Mouse (Mus musculus) adipocyte (in vitro differentiated cells): ENCODE data around the gene Olfr374.

ENCODE experiments used
- DNase-seq: peaks from one replicate; pipeline ENCODE4 v3.0.0-alpha.2; 2016; ENCODE audit warnings: low spot score

Gene Olfr374

DNA sequence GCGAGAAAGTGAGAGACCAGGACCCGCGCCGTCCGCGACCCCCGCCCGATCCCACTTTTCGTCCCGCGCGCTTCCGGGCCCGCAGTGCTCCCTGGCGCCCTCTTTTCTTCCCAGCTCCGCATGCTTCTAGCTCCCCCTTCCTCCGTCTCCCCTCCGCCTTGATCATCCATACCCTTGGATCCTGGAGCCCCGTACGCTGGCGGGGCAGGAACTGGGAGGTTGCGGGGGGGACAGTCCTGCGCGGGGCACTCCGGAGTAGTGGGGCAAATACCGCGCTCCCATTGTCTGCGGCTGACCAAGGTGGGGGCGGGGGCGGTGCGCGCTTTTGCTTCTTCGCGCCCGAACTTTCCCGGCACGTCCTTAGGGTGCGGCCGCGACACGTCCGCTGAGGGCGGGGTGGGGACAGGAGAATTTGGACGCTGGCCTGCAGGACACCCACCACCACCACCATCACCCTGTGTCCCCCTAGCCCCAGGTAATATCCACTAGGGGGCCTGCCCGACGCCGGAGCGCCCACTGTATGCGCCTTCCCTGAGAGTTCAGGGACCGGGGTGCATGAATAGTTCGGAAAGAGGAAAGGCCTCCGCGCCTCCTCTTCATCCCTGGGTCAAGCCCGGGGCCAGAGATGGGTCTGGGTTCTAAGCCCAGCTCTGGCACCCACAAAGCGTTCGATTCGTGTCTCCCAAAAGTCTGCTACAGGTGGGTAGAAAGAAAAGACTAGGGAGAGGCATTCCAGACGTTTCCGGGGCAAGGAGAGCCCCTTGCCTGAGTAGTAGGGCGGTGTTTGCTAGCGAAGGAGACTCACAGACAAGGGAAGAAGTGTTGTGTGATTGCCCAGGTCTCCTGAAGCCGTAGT is 28.8 kb downstream of the Olfr374 start:
- peak; percentile 41 for DNase-seq

DNA sequence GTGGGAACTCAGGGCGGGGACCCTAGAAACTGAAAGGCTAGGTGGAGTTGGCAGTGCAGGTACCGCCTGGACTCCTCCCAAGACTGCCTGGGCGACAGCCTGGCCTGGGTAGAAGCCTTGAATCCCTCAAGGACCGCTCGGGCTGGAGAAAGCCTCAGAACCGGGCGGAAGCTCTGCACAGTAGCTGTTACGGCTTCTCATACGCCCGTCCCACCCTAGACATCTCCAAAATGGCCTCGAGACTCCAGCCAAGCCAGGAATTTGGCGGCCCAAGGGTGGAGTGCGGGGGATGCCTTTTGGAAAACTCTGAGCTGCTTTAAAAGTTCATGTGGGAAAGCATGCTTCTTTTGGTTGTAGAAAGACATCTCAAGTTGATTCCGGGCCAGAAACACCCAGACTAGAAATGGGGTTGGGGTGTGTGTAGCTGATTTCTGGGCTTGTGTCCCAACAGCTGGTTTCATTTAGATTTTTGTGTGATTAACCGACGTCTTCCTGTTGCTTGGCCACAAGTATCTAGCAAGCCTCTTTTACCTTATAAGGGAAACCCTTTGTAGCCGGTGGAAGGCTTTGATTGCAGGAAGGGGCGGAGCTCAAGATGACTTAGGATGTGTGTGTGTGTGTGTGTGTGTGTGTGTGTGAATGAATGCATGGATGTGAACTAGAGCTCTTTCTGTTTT is 29.6 kb downstream of the Olfr374 start:
- peak; percentile 95 for DNase-seq

GRCm38 (mm10) chr8:72137431-72137830 is 30.6 kb downstream of the Olfr374 start:
- no peak for DNase-seq

GRCm38 (mm10) chr8:72138456-72138855 is 31.6 kb downstream of the Olfr374 start:
- DNase-seq: no peak

- no peak for DNase-seq
Measured at GRCm38 (mm10) chr8:72143256-72143824, 36.5 kb downstream of the Olfr374 start.

DNA sequence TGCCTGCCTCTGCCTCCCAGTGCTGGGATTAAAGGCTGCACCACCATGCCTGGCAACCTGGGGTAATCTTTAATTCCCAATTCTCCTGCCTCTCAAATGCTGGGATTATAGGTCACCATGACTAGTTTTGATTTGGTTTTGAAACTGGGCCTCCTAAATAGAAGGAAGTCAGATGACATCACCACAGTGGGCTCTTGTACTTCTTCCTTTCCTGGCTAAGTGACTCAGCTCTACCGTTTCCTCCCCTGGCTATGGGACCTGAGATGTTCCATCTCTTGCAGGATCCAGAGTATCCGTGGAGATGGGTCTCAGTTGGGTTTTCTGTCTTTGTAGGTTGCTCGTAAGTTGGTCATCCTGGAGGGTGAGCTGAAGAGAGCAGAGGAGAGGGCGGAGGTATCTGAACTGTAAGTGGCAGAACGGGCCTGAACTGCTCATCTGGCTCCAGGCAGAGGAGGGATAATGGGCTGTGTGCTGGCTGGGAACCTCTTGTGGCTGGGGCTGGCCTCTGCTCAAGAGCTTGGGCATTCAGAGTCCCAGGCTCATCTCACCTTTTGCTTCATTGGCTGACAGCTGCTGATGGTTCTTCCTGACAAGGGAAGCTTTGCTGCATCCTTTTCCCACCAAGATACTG is 37.6 kb downstream of the Olfr374 start:
- peak; percentile 47 for DNase-seq

GRCm38 (mm10) chr8:72145511-72145910 is 38.7 kb downstream of the Olfr374 start:
- peak; percentile 47 for DNase-seq

- peak; percentile 84 for DNase-seq
Measured at GRCm38 (mm10) chr8:72146056-72146455, 39.2 kb downstream of the Olfr374 start.

DNA sequence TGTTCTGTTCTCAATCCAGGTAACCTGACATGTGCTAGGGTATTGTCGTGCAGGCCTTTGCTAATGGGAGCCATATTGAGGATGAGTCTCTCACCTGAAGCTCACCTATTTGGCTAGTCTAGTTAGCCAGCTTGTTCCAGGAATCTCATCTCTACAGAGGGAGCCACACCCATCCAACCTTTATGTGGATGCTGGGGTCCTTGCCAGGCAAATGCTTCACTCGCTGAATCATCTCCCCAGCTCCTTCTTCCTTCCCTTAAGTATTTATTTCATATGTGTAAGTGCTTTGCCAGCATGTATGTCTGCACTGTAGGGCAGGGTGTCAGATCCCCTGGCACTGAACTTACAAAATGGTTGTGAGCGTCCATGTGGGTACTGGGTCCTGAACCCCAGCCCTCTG is 39.7 kb downstream of the Olfr374 start:
- no peak for DNase-seq

- no peak for DNase-seq
Measured at GRCm38 (mm10) chr8:72147266-72147665, 40.4 kb downstream of the Olfr374 start.

DNA sequence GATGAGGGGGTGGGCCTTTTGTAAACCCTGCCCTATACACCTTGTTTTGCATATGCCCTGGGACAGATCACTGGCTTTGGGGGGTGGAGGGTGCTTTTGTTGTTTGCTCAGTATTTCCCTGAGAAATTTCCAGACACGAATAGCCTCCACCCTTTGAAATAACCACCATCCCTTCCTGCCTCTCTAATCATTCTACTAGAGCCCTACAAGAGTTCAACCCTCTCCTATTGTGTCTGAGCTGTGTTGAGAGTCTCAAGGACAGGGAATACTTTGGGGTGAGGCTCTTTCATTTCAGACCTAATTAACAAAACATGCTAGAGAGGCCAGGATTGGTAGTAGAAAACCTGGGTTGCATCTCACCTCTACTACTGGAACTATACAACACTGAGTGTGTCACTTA is 42.2 kb downstream of the Olfr374 start:
- DNase-seq: no peak

DNA sequence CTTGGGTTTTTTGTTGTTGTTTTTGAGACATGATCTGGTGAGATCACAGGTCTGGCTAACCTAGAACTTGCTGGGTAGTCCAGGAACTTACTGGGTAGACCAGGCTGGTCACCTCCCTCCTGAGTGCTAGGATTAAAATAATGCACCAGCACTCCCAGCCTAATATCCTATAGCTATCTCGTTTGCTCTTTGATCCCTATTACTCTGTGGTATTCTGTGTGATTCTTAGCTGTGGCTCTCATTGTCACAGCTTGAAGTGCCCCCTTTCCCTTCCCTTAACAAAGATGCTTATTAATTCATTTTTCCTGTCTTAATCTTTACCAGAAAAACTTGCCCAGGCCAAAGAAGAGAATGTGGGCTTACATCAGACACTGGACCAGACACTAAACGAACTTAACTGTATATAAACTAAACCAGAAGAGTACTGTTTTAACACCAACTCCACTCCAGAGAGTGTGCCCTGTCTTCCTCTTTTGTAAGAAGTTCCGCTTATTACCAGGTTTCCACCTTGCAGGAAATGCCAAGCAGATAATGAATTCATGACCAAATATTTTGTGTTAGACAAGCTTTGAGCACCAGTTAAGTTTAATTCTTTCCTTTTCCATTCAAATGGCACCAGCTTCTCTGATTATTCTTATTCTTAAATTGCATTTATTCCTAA is 44.7 kb downstream of the Olfr374 start:
- no peak for DNase-seq

GRCm38 (mm10) chr8:72153382-72153781 is 46.5 kb downstream of the Olfr374 start:
- DNase-seq: no peak

- DNase-seq: no peak
Measured at GRCm38 (mm10) chr8:72158096-72158495, 51.3 kb downstream of the Olfr374 start.

DNA sequence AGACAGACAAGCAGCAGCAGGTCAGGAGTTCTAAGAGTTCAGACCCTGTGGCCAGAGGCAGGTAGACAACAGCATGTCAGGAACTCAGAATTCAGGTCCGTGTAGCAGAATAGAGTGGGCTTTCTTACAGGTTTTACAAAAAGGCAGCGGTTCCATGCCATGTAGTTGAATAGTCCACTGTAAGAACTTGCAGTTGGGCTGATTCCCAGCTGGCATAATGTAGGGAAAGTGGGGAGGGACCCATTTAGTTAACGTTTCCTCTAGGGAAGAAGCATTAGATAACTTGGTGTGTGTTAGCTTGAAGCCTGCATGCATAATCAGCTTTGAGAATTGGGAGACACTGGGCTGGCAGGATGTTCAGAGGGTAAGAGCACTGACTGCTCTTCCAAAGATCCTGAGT is 51.9 kb downstream of the Olfr374 start:
- peak; percentile 24 for DNase-seq

GRCm38 (mm10) chr8:72160007-72160406 is 53.2 kb downstream of the Olfr374 start:
- no peak for DNase-seq

GRCm38 (mm10) chr8:72160707-72161697 is 54.2 kb downstream of the Olfr374 start, which contains the start of gene Rab8a:
TSS of gene Rab8a (plus strand) at chr8:72161200.
- peak; percentile 99 for DNase-seq

- no peak for DNase-seq
Measured at GRCm38 (mm10) chr8:72162821-72163220, 56.0 kb downstream of the Olfr374 start.
